Mouse (Mus musculus): ENCODE results near the gene Odf3l1. TPM values are rescaled to one million over a fixed set of nuclear protein-coding genes. Genes with fewer than 3 reads are reported as not detected.

Odf3l1 gene
- total and polyA plus RNA-seq, 3 experiments = not detected

- H3K4me1 ChIP-seq (ENCODE audit: control insufficient read depth in 1 of 2, insufficient read depth in 2 of 2) = peaks cover 7 to 13% of the 10 kb centered on the region in 2 experiments
- H3K27me3 ChIP-seq (replicated peaks) = peaks cover 95% of the 10 kb centered on the region
- no peak for DNase-seq (ENCODE audit: extremely low read depth)
- H3K4me3 ChIP-seq (replicated peaks in 1 of 3; ENCODE audit: low read depth in 2 of 3, low read length in 2 of 3, poor library complexity in 1 of 3) = no peak overlapping the region
- no peaks in the 10 kb centered on the region for H3K79me2 ChIP-seq (replicated peaks; ENCODE audit: control insufficient read depth, extremely low read depth, insufficient read depth, poor library complexity, severe bottlenecking)
- no peak overlapping the region for H3K27ac ChIP-seq (ENCODE audit: insufficient read depth, low read depth)
- in situ Hi-C loops (cut with MboI; ENCODE audit: low pct_ligation_motif_present, low pct_unique_long_range_greater_than_20kb, low sequenced_read_pairs) (no loop called here), dilution Hi-C loops (cut with MboI; ENCODE audit: extremely low pct_ligation_motif_present, extremely low pct_unique_long_range_greater_than_20kb, low sequenced_read_pairs) (no loop called here)
- H3K9me3 ChIP-seq (replicated peaks; ENCODE audit: low read length) = no peaks in the 10 kb centered on the region
- TF ChIP-seq SMC3 (IDR thresholded peaks at IDR 0.05; ENCODE audit: low read depth, low read length) (no peak), EP300 (IDR thresholded peaks at IDR 0.05; ENCODE audit: low read length) (no peak), USF2 (conservative IDR thresholded peaks at IDR 0.05; ENCODE audit: low read depth, low read length) (no peak), NRF1 (IDR thresholded peaks at IDR 0.05; ENCODE audit: low read depth, low read length) (no peak), JUN (IDR thresholded peaks at IDR 0.05; ENCODE audit: insufficient read depth, low read depth, low read length) (no peak), HCFC1 (IDR thresholded peaks at IDR 0.05; ENCODE audit: low read depth, low read length) (no peak), CTCF (conservative IDR thresholded peaks at IDR 0.05 in 1 of 2, IDR thresholded peaks at IDR 0.05 in 1 of 2; ENCODE audit: low read depth in 2 of 2, low read length in 2 of 2) (no peak)
- H3K36me3 ChIP-seq (replicated peaks in 1 of 2; ENCODE audit: control insufficient read depth in 1 of 2, insufficient read depth in 1 of 2, low read length in 1 of 2) = no peaks in the 10 kb centered on the region
- no peak overlapping the region for H3K9ac ChIP-seq (ENCODE audit: insufficient read depth, low read depth)
- no peak overlapping the region for H3K4me2 ChIP-seq (ENCODE audit: insufficient read depth, low read depth, poor library complexity, severe bottlenecking)
These were observed 3.8 kb upstream of the Odf3l1 start for GRCm38 (mm10) chr9:56868292-56868691.

GRCm38 (mm10) chr9:56866430-56866829, 2.0 kb upstream of the Odf3l1 start:
- peaks cover 7 to 9% of the 10 kb centered on the region in 2 experiments for H3K4me1 ChIP-seq (ENCODE audit: control insufficient read depth in 1 of 2, insufficient read depth in 2 of 2)
- H3K27me3 ChIP-seq (replicated peaks) = peaks cover 91% of the 10 kb centered on the region
- H3K36me3 ChIP-seq (replicated peaks in 1 of 2; ENCODE audit: control insufficient read depth in 1 of 2, insufficient read depth in 1 of 2, low read length in 1 of 2) = no peaks in the 10 kb centered on the region
- dilution Hi-C loops (cut with MboI; ENCODE audit: extremely low pct_ligation_motif_present, extremely low pct_unique_long_range_greater_than_20kb, low sequenced_read_pairs) (no loop called here), in situ Hi-C loops (cut with MboI; ENCODE audit: low pct_ligation_motif_present, low pct_unique_long_range_greater_than_20kb, low sequenced_read_pairs) (no loop called here)
- H3K27ac ChIP-seq (ENCODE audit: insufficient read depth, low read depth) = no peak overlapping the region
- TF ChIP-seq PAX5 (IDR thresholded peaks at IDR 0.05; ENCODE audit: low read length) (no peak), CHD2 (IDR thresholded peaks at IDR 0.05; ENCODE audit: low read length) (no peak), GABPA (IDR thresholded peaks at IDR 0.05; ENCODE audit: insufficient replicate concordance, low read depth, low read length) (no peak), SMC3 (IDR thresholded peaks at IDR 0.05; ENCODE audit: low read depth, low read length) (no peak), RCOR1 (conservative IDR thresholded peaks at IDR 0.05; ENCODE audit: low read depth, low read length) (no peak), TCF12 (IDR thresholded peaks at IDR 0.05; ENCODE audit: low read depth, low read length) (no peak), NELFE (IDR thresholded peaks at IDR 0.05; ENCODE audit: low read depth, low read length) (no peak), E2F4 (IDR thresholded peaks at IDR 0.05; ENCODE audit: insufficient replicate concordance, low read depth, low read length) (no peak), TBP (conservative IDR thresholded peaks at IDR 0.05; ENCODE audit: low read depth, low read length) (no peak), BHLHE40 (IDR thresholded peaks at IDR 0.05; ENCODE audit: low read depth, low read length) (no peak), USF1 (IDR thresholded peaks at IDR 0.05; ENCODE audit: low read depth, low read length) (no peak), ZMIZ1 (IDR thresholded peaks at IDR 0.05; ENCODE audit: low read depth, low read length) (no peak), POLR2A (IDR thresholded peaks at IDR 0.05; ENCODE audit: low read depth, low read length) (no peak), MAZ (IDR thresholded peaks at IDR 0.05; ENCODE audit: low read depth, low read length) (no peak)
- H3K4me2 ChIP-seq (ENCODE audit: insufficient read depth, low read depth, poor library complexity, severe bottlenecking) = no peak overlapping the region
- no peak overlapping the region for H3K4me3 ChIP-seq (replicated peaks in 1 of 3; ENCODE audit: low read depth in 2 of 3, low read length in 2 of 3, poor library complexity in 1 of 3)
- no peaks in the 10 kb centered on the region for H3K79me2 ChIP-seq (replicated peaks; ENCODE audit: control insufficient read depth, extremely low read depth, insufficient read depth, poor library complexity, severe bottlenecking)
- H3K9ac ChIP-seq (ENCODE audit: insufficient read depth, low read depth) = no peak overlapping the region
- H3K9me3 ChIP-seq (replicated peaks; ENCODE audit: low read length) = no peaks in the 10 kb centered on the region
- no peak for DNase-seq (ENCODE audit: extremely low read depth)

All from CH12.LX (cell line).